Mouse (Mus musculus) cortical plate, adult 2 months (tissue): ENCODE data around the gene Slc1a1.

Experiments used
- CTCF ChIP-seq: fragments of 200-500 bp; IDR thresholded peaks from 2 replicates; pipeline ENCODE4 v1.5.1; 2011; ENCODE audit warnings: mild to moderate bottlenecking, control low read depth, low read length; ENCODE audit not compliant: insufficient read depth; ENCODE audit errors: extremely low read depth
- POLR2A ChIP-seq: fragments of 200-500 bp; IDR thresholded peaks from 2 replicates; pipeline ENCODE4 v1.6.1; 2011; ENCODE audit warnings: mild to moderate bottlenecking, low read length, control low read depth; ENCODE audit not compliant: insufficient read depth; ENCODE audit errors: extremely low read depth

DNA sequence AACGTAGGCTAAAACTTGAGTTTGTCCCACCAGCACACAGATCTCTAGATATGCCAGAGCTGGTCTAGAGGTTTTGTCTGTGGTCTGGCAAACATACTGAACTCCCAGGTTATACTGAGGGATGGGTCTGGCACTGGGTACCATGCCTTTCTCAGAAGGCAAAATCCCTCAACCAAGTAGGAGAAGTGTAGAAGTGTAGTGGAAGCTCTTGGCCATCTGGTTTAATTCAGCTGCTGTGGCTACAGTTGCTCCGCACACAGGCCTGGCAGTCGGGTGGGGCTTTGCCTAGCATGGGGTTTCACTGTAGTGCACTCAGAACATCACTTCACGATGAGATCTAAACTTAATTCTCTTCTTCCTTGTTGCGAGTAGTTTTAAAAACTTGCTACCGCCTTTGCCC lies 28.6 kb upstream of the Slc1a1 start:
- no peak for TF ChIP-seq POLR2A
- no peak for TF ChIP-seq CTCF
